Mouse (Mus musculus) bone marrow, adult 2 months (tissue): ENCODE data around the gene Ralgapa2.

ENCODE experiments used
- CTCF ChIP-seq: fragments of 200-500 bp; IDR thresholded peaks from 2 replicates; pipeline ENCODE4 v1.5.1; 2011; ENCODE audit warnings: low read length, control low read depth; ENCODE audit not compliant: control insufficient read depth, insufficient read depth
- POLR2A ChIP-seq: fragments of 200-500 bp; IDR thresholded peaks from 2 replicates; pipeline ENCODE4 v1.6.1; 2011; ENCODE audit warnings: low read depth, mild to moderate bottlenecking, control low read depth, low read length, borderline replicate concordance; ENCODE audit not compliant: control insufficient read depth

GRCm38 (mm10) chr2:146340090-146340489 is 172.1 kb downstream of the Ralgapa2 start:
- no peak for TF ChIP-seq CTCF
- TF ChIP-seq POLR2A = no peak
